Mouse (Mus musculus): ENCODE measurements around the gene Spty2d1. TPM values are rescaled to one million over a fixed set of nuclear protein-coding genes. Genes with fewer than 3 reads are reported as not detected.

The Spty2d1 gene
- polyA plus RNA-seq, 1 experiment from 2014 or later: 13.1 TPM

GRCm38 (mm10) chr7:46957831-46958691, 50.1 kb downstream of the Spty2d1 start, which contains the start of gene Uevld:
Gene Uevld (minus strand): TSS chr7:46958527.
- H3K4me1 ChIP-seq (ENCODE audit: insufficient read depth, low read depth, low read length): no peaks in the 10 kb centered on the region; the same call in 1 of the 2 replicates
- TF ChIP-seq EP300 (IDR thresholded peaks at IDR 0.05): no peak
- TF ChIP-seq CTCF (IDR thresholded peaks at IDR 0.05): peak; percentile 59
- H3K9me3 ChIP-seq (ENCODE audit: low read length): no peaks in the 10 kb centered on the region
- H3K4me2 ChIP-seq (replicated peaks; ENCODE audit: low read depth, low read length): peak within 1 kb of the TSS; percentile 90
- H3K27me3 ChIP-seq (replicated peaks; ENCODE audit: insufficient read depth, low read length): no peaks in the 10 kb centered on the region
- H3K9ac ChIP-seq (replicated peaks; ENCODE audit: low read depth): peak within 1 kb of the TSS; percentile 69
- WGBS: under 1% methylated on average over 41 of the region's 51 CpGs
- H3K36me3 ChIP-seq (ENCODE audit: insufficient read depth, low read length): peaks cover 11% of the 10 kb centered on the region; the same call in 1 of the 2 replicates
- peak; percentile 93 for ATAC-seq
- H3K4me3 ChIP-seq (ENCODE audit: low read depth, low read length): peak within 1 kb of the TSS; percentile 68
- peak within 1 kb of the TSS; percentile 43 for H3K27ac ChIP-seq (ENCODE audit: low read length)
- peak; percentile 95 for DNase-seq (ENCODE audit: low spot score)

Other genes starting within 250 kb of the Spty2d1 start
- gene Hps5, start 212.3 kb downstream of the Spty2d1 start, polyA plus RNA-seq (2015; fragmentation: Nextera tagmentation; extraction: Ambion mirVana): 12.7 and 13.7 TPM in 2 replicates
- 29.1 and 30.6 TPM in 2 replicates for gene Gtf2h1, start 212.3 kb downstream of the Spty2d1 start, polyA plus RNA-seq (2015; fragmentation: Nextera tagmentation; extraction: Ambion mirVana)
- 533 and 589 TPM in 2 replicates for gene Ldha, start 166.9 kb downstream of the Spty2d1 start, polyA plus RNA-seq (2015; fragmentation: Nextera tagmentation; extraction: Ambion mirVana)
- gene Ldhc, start 147.2 kb downstream of the Spty2d1 start, polyA plus RNA-seq (2015; fragmentation: Nextera tagmentation; extraction: Ambion mirVana): 0.11 TPM in 1 of 2 replicates, not detected in the other
- 134 and 150 TPM in 2 replicates for gene Tsg101, start 88.4 kb downstream of the Spty2d1 start, polyA plus RNA-seq (2015; fragmentation: Nextera tagmentation; extraction: Ambion mirVana)
- gene Uevld, start 49.9 kb downstream of the Spty2d1 start, polyA plus RNA-seq (2015; fragmentation: Nextera tagmentation; extraction: Ambion mirVana): 4.1 and 6.0 TPM in 2 replicates
- not detected in 2 replicates for gene Gm9999, start 24.8 kb downstream of the Spty2d1 start, polyA plus RNA-seq (2015; fragmentation: Nextera tagmentation; extraction: Ambion mirVana)
- gene Tmem86a, start 42.2 kb upstream of the Spty2d1 start, polyA plus RNA-seq (2015; fragmentation: Nextera tagmentation; extraction: Ambion mirVana): 36.2 and 36.5 TPM in 2 replicates
- gene Ptpn5, start 125.3 kb upstream of the Spty2d1 start, polyA plus RNA-seq (2015; fragmentation: Nextera tagmentation; extraction: Ambion mirVana): 1.2 and 1.7 TPM in 2 replicates
- not detected in 2 replicates for gene Mrgpra6, start 196.5 kb upstream of the Spty2d1 start, polyA plus RNA-seq (2015; fragmentation: Nextera tagmentation; extraction: Ambion mirVana)
- gene Mrgpra9, start 244.4 kb upstream of the Spty2d1 start, polyA plus RNA-seq (2015; fragmentation: Nextera tagmentation; extraction: Ambion mirVana): 0.13 and 0.14 TPM in 2 replicates

All from lung, postnatal 0 days (tissue).